Mouse (Mus musculus) cerebellum, adult 2 months (tissue): ENCODE measurements at regions not wholly inside any gene's neighbourhood (a gene's known extent, or its start where the extent isn't known, plus 50 kb on each side); places are given as distances from the start of the nearest gene placed in this dataset.

Experiments
- CTCF ChIP-seq: fragments of 200-500 bp; IDR thresholded peaks from 2 replicates; pipeline ENCODE4 v1.5.1; 2011; ENCODE audit warnings: low read depth, mild to moderate bottlenecking, control low read depth, low read length, moderate library complexity, borderline replicate concordance; ENCODE audit not compliant: insufficient read depth
- POLR2A ChIP-seq: fragments of 200-500 bp; IDR thresholded peaks from 2 replicates; pipeline ENCODE4 v1.6.1; 2011; ENCODE audit warnings: low read length, control low read depth, borderline replicate concordance; ENCODE audit not compliant: insufficient read depth

DNA sequence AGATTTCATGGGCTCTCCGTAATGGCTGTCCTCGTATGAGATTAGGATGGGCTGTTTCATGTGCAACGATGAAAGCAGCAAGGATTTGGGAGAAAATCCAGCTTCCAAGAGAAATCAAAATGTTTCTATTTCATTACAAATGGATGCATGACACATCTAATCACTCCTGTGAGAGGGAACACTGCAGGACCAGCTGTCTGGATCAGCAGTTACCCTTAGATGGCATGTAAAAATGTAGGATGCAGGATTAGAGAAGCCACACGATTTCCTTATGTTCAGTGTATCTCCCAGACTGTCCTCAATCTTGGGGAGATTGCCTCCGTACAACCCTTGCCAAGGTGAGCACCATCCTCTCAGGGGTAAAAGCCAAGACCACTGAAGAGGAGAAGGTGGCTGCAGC is 77.1 kb downstream of the Rhob start:
- TF ChIP-seq CTCF: no peak
- no peak for TF ChIP-seq POLR2A
